Mouse (Mus musculus) lung, adult 10 weeks (tissue): ENCODE measurements around the gene Svep1. TPM values are rescaled to one million over a fixed set of nuclear protein-coding genes. Genes with fewer than 3 reads are reported as not detected.

Experiments
- polyA plus RNA-seq: library from polyadenylated mRNA; stranded (reverse); fragments of 350-450 nt; fragmentation: Illumina TruSeq; extraction: RNeasy Lipid Tissue Mini Kit (QIAGEN cat#74804); gene quantifications from one replicate; pipeline ENCODE4 v1.2.3, GENCODE M21; 2014; ENCODE audit warnings: low read depth, low replicate concordance; ENCODE audit not compliant: insufficient read depth

Svep1 gene
- polyA plus RNA-seq = 4.3 TPM

DNA sequence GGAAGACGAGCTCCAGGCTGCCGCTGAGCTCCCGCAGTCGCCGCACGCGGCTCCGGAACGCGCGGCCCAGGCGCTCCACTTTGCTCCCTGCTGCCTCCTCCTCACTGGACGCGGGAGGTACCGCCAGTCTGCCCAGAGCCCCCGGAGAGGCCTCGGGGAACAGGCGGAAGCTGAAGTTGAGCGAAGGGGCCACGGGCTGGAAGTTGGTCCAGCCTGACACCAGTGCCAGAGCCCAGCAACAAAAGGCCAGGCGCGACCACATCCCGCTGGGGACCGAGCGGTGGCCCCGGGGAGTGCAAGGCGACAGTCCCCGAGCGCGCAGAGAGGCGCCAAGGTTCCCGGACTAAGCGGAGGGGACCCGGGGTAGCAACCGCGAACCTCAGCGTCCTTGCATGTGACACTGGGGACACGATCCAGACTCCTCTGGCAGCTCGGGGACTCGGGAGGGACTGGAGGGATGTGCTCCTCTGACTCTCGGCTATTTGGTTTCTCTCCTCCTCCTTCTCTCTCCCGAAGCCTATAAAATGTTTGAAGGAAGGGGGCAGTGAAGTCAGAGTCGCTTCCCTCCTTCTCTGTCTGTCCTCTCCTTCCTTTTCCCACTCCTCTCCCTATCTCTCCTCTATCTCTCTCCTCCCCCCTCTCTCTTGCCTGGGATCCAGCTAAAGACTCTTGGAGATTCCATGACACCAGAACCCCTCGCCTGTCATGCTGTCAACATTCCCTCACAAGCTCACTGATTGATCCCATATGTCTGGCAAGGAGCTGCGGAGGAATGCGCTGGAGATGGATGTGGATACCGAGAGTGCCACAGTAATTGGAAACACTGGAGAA, at the start of gene Svep1:
Gene Svep1, minus strand, starts transcription at position 745 of the 831 bp plus-strand sequence.

DNA sequence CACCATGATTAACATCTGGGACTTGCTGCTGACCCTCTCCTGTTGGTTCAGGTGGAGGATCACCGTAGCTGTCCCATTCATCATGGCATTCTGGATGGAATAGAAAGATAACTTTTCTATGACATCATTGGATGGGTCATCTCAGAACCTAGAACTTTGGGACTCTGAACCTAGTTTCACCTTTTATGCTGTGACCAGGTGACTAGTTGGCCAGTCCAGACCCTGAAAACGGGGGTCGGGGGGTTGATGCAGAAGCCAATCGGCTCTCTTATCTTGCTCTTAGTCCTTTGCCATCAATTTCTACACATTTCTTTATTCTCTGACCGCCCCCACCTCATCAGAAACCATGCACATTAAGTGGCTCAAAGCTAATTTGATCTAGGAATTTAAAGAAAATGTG, 197.6 kb downstream of the Svep1 start, which contains the start of gene Txndc8:
Gene Txndc8, minus strand, starts transcription at position 101 of the 400 bp plus-strand sequence.

Other genes with a start within 250 kb of the Svep1 start
- gene Txndc8, start 197.7 kb downstream of the Svep1 start, polyA plus RNA-seq = not detected
- 0.13 TPM for gene Musk, start 79.1 kb upstream of the Svep1 start, polyA plus RNA-seq